Mouse (Mus musculus) ES-E14 (cell line): ENCODE measurements at regions not wholly inside any gene's neighbourhood (a gene's known extent, or its start where the extent isn't known, plus 50 kb on each side); places are given as distances from the start of the nearest gene placed in this dataset.

Experiments
- CHD2 ChIP-seq: IDR thresholded peaks from 2 replicates; pipeline ENCODE4 v1.6.1; 2014; ENCODE audit warnings: mild to moderate bottlenecking, low read depth, low read length, inconsistent platforms
- HCFC1 ChIP-seq: IDR thresholded peaks from 2 replicates; pipeline ENCODE4 v1.6.1; 2012; ENCODE audit warnings: low read length, inconsistent platforms, borderline replicate concordance; ENCODE audit not compliant: insufficient read depth
- ZNF384 ChIP-seq: IDR thresholded peaks from 2 replicates; pipeline ENCODE4 v1.6.1; 2012; ENCODE audit warnings: low read depth, low read length, inconsistent platforms

- TF ChIP-seq HCFC1 (no peak), ZNF384 (no peak), CHD2 (no peak)
These were observed 57.8 kb upstream of the Sash1 start for GRCm38 (mm10) chr10:8943698-8944097.
